Mouse (Mus musculus) cerebellum, postnatal 10 days (tissue): Measurements from ENCODE around the gene Eri3.

Experiments used
- DNase-seq, 2 experiments: peaks; one replicate each; pipeline ENCODE4 v3.0.0; 2021; ENCODE audit warnings: mixed read lengths in 2 of 2

Gene Eri3

GRCm38 (mm10) chr4:117550140-117550851 is at the start of gene Eri3:
Gene Eri3, plus strand, starts transcription at chr4:117550365.
- peak; percentile 98 to 99 for DNase-seq

GRCm38 (mm10) chr4:117518246-117518645 is 31.9 kb upstream of the Eri3 start:
- peak in 1 of 2 experiments; percentile 17 for DNase-seq

- DNase-seq = no peak
Observed at GRCm38 (mm10) chr4:117521350-117521749, 28.8 kb upstream of the Eri3 start.

GRCm38 (mm10) chr4:117525990-117526389 is 24.2 kb upstream of the Eri3 start:
- no peak for DNase-seq

- no peak for DNase-seq
Observed at GRCm38 (mm10) chr4:117527116-117527899, 22.9 kb upstream of the Eri3 start.

- DNase-seq = peak; percentile 56 to 64
Observed at GRCm38 (mm10) chr4:117527952-117528351, 22.2 kb upstream of the Eri3 start.

GRCm38 (mm10) chr4:117529843-117530242 is 20.3 kb upstream of the Eri3 start:
- no peak for DNase-seq

- no peak for DNase-seq
Observed at GRCm38 (mm10) chr4:117535496-117536200, 14.5 kb upstream of the Eri3 start.

- DNase-seq = no peak
Observed at GRCm38 (mm10) chr4:117537002-117537401, 13.2 kb upstream of the Eri3 start.

GRCm38 (mm10) chr4:117539329-117539980 is 10.7 kb upstream of the Eri3 start:
- no peak for DNase-seq

GRCm38 (mm10) chr4:117540571-117540970 is 9.6 kb upstream of the Eri3 start:
- DNase-seq = no peak

GRCm38 (mm10) chr4:117545448-117545847 is 4.7 kb upstream of the Eri3 start:
- no peak for DNase-seq

- DNase-seq = no peak
Observed at GRCm38 (mm10) chr4:117546616-117547015, 3.5 kb upstream of the Eri3 start.

GRCm38 (mm10) chr4:117549576-117549975 is 589 bp upstream of the Eri3 start:
- peak in 1 of 2 experiments; percentile 15 for DNase-seq

GRCm38 (mm10) chr4:117551144-117552000 is 1.2 kb downstream of the Eri3 start:
- DNase-seq = no peak

GRCm38 (mm10) chr4:117555495-117555894 is 5.3 kb downstream of the Eri3 start:
- DNase-seq = no peak

- no peak for DNase-seq
Observed at GRCm38 (mm10) chr4:117556372-117556771, 6.2 kb downstream of the Eri3 start.

GRCm38 (mm10) chr4:117557068-117557645 is 7.0 kb downstream of the Eri3 start:
- DNase-seq = no peak

GRCm38 (mm10) chr4:117563967-117564366 is 13.8 kb downstream of the Eri3 start:
- DNase-seq = no peak

GRCm38 (mm10) chr4:117568846-117569245 is 18.7 kb downstream of the Eri3 start:
- no peak for DNase-seq

GRCm38 (mm10) chr4:117570964-117571363 is 20.8 kb downstream of the Eri3 start:
- DNase-seq = no peak

- no peak for DNase-seq
Observed at GRCm38 (mm10) chr4:117577579-117577978, 27.4 kb downstream of the Eri3 start.
